Mouse (Mus musculus) gastrocnemius, postnatal 14 days (tissue): ENCODE results near the gene Bicd1. TPM values are rescaled to one million over a fixed set of nuclear protein-coding genes. Genes with fewer than 3 reads are reported as not detected.
"Not testable (repeated sequence)": the region's sequence is repeated elsewhere in the genome, so short reads cannot be mapped to it uniquely, and the experiment has no call there.

Source experiments
- DNase-seq: peaks from one replicate; pipeline ENCODE4 v3.0.0; 2021; ENCODE audit warnings: mixed read lengths
- intact Hi-C: fragments of 180-260 bp; cut with DNase I; formaldehyde crosslinking; loops from one replicate; pipeline ENCODE4 v1.15.1; 2025; ENCODE audit warnings: low total_unique reads
- long read RNA-seq, 2 experiments: library from polyadenylated mRNA; stranded (forward); transcript quantifications; one replicate each; pipeline ENCODE4 v2.0.0; 2021
- total RNA-seq, 2 experiments: library from RNA; stranded (reverse); gene quantifications; 2 replicates each; pipeline ENCODE4 v1.2.3; 2021

Bicd1 gene
- 1 to 10 TPM in 1 of 2 experiments, under 1 TPM in 1; 0.71 to 1.5 TPM for total RNA-seq
- long read RNA-seq, experiment 1, full-length matches to known transcripts: 1 of 1 reads
- long read RNA-seq, experiment 1, partial matches to known transcripts: 0 of 1 reads
- long read RNA-seq, experiment 1, other reads (novel, unspliced or antisense): 0 of 1 reads
- long read RNA-seq, experiment 2: 0 reads

DNA sequence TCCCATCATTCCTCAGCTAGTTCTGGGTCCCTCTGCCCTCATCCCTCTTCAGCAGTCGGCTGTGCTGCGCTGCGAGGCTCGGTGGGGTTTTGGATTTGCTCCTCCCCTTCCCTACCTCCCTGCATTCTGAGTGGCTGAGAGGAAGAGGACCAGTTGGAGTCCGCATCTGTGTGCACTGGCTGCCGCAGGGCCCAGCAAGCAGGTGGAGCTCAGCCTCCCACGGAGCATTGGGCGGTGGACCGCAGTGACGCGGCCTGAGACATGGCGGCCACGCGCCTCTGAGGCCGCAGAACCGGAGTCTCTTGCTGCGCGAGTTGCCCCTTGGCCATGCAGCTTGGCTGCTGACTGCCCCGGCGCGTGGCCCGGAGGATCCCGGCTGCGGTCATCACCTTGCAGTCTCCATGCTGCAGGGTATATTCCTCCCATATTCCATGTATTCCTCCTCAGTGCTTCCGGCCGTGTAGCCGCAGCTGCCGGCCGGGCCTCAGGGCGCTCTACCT is at the start of gene Bicd1:
TSS of gene Bicd1 (plus strand) at position 54 of the 500 bp plus-strand sequence.
- peak; percentile 42 for DNase-seq
- intact Hi-C loops: no loop called here

GRCm38 (mm10) chr6:149362533-149362932 is 46.2 kb upstream of the Bicd1 start:
- DNase-seq, intact Hi-C loops: not testable (repeated sequence)

DNA sequence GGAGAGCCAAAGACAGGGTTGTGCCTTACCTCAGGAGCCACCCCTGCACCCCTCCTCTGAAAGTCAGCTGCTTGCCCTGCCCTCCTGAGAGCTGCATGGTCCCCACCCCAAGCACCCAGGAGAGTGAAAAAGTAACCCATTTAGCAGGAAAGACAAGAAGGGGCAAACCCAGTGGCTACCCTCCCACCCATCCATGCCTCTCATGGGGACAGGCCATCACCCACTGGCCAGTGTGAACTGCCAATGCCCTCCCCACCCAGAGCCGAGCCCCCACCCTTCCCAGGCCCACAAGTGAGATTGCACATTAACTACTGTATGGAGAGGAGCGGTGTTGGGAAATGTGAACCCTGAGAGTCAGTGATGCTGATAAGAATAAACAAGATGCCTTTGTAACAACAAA is 42.7 kb upstream of the Bicd1 start:
- DNase-seq, intact Hi-C loops: not testable (repeated sequence)

- DNase-seq: no peak
- intact Hi-C loops: no loop called here
Measured at GRCm38 (mm10) chr6:149366403-149366802, 42.3 kb upstream of the Bicd1 start.

DNA sequence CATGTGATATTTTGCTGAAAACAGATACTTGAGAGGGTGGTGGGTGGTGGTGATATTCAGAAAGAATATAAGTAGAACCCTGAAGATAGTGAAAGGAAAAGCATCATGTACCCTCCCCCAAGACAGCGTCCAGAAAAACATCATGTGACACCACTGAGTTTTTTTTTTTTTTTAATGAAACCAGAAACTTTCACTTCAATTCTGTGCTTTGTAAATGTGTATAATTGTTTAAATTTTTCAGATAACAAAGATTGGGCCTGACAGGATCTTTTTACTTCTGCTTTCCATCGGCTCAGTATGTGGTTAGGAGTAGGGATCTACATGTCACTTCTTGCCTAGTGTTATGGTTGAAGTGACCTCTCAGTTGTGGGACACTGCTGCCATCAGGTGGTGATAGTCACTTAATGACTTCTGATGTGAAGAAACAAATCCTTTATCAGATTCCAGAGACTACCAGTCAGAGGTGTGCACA is 33.7 kb upstream of the Bicd1 start:
- DNase-seq: peak; percentile 65
- intact Hi-C loops: no loop called here

DNA sequence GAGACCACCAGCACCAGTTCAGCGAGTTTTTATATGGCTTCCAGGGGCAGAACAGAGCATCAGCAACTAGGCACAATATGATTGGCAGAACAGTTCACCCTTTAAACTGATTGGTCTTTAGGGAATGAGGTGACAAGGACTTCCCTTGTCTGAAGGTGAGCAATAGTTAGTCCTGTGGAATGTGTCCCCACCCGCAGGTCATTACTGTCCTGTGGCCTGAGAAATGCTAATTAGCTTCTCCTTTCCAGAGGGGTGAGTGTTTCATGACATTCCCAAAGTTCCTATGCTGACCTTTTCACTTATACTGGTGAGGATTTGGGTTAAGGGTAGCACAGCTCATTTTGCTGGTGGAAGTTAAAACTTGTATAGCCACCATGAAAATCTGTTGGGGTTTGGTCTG is 25.2 kb upstream of the Bicd1 start:
- intact Hi-C loops: no loop called here
- no peak for DNase-seq

GRCm38 (mm10) chr6:149386389-149386788 is 22.3 kb upstream of the Bicd1 start:
- intact Hi-C loops: no loop called here
- no peak for DNase-seq

DNA sequence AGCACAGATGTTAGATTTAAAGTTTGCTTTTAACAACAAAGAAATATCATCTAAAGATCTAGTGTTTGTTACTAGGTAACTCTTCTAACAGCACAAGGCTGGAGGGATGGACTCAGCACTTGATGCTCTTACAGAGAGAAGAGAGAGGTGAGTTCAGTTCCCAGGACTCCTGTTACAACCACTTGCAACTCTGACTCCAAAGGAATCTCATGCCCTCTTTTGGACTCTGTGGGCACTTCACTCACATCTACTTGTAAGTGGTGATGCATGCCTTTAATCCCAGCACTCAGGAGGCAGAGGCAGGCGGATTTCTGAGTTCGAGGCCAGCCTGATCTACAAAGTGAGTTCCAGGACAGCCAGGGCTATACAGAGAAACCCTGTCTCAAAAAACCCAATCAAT is 19.1 kb upstream of the Bicd1 start:
- intact Hi-C loops, DNase-seq: not testable (repeated sequence)

DNA sequence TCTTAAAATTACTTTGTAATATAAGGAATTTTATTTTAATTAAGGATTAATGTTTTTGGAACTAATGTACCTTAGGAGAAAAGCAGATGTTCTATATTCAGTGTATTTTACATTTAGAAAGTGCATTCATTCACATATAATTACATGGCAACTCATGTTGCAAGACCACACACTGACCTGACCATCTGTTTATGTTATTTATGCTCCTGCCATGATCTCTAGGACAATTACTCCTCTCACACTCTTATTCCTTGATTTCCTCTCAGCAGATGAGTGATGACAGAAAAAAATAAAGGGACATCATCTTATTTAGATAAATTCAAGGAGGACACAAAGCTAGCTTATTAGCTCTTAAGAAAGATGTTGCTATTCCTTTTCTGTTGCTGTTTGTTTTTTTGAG is 9.3 kb upstream of the Bicd1 start:
- intact Hi-C loops: no loop called here
- no peak for DNase-seq

DNA sequence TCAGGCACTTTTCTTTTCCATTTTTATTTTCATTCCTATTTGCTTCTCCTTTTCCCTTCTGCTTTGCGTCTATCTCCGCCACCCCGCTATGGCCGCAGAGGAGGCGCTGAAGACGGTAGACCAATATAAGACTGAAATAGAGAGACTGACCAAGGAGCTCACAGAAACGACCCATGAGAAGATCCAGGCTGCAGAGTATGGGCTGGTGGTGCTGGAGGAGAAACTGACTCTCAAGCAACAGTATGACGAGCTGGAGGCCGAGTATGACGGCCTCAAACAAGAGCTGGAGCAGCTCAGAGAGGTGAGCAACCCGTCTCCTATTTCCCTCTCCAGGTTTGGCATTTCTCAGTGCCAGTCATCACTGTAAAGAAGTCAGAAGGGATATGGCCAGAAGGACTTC is 655 bp downstream of the Bicd1 start:
- DNase-seq: no peak
- intact Hi-C loops: no loop called here

DNA sequence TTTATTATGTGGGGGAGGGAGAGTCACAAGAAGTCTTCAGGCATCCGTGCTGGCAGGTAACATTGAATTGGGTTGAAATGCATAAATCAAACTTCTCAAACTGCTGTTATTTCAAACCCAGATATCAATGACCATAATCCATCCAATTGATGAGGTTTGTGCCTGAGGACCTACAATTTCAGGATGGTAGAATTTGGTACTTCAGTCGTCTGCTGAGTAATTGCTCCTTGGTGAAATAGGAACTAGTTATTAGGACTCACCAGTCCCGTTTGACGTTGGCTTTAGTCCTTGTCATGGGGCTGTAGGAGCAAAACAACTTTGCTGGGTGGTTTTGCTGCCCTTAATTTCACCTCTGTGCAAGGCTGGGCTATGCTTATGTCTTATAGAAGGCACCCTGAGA is 1.2 kb downstream of the Bicd1 start:
- intact Hi-C loops: no loop called here
- no peak for DNase-seq

- intact Hi-C loops: no loop called here
- DNase-seq: no peak
Measured at GRCm38 (mm10) chr6:149413256-149413655, 4.6 kb downstream of the Bicd1 start.

- no peak for DNase-seq
- intact Hi-C loops: no loop called here
Measured at GRCm38 (mm10) chr6:149424748-149425147, 16.1 kb downstream of the Bicd1 start.

DNA sequence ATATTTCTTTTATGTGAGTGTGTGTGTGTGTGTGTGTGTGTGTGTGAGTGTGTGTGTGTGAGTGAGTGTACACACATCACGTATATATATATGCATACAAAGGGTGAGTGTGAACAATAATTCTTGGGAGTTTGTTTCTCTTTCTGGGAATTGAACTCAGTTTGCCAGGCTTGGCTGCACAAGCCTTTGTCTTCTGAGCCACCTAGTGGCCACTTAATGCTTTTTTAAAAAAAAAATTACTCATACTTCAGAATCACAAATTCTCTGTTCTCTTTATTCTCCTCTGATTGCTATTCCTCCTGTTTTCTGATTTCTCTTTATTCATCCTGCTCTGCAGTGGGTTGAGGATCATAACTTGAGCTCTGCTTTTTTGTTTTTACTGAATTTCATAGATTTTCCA is 30.5 kb downstream of the Bicd1 start:
- intact Hi-C loops: no loop called here
- DNase-seq: no peak

DNA sequence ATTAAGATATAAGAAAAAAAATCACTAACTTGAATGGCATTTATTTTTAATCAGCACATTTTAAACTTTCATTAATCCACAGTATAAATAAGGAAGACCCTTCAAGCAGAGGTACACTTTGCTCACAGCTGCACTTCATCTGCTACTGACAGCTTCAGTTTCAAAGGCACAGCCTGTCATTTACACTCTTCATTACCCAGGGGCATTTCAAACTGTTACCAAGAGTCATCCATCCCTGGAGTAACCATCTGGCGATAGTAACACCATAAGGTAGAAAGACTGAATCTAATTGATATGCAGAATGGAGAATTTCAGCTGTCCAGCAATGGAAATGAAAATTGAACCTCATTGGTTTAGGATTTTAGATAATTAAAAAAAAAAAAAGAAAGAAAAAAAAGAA is 34.2 kb downstream of the Bicd1 start:
- intact Hi-C loops: no loop called here
- DNase-seq: no peak

DNA sequence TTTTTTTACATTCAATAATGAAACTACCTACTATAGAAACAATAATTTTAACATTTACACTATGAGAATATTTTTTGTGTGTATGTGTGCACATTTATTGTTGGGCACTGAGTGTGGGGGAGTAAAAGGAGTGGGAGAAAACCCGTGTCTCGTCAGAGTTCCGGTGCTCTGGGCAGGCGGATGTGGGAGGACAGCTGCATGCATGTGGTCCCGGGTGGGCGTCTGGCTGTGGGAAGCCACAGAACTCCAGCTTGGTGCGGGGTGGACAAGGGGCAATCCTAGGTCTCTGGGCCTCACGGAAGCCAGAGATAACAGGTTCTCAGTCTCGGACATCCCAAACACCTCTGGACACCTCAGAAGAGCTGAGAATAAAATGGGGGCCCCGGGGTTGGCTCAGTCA is 37.2 kb downstream of the Bicd1 start:
- intact Hi-C loops: no loop called here

DNA sequence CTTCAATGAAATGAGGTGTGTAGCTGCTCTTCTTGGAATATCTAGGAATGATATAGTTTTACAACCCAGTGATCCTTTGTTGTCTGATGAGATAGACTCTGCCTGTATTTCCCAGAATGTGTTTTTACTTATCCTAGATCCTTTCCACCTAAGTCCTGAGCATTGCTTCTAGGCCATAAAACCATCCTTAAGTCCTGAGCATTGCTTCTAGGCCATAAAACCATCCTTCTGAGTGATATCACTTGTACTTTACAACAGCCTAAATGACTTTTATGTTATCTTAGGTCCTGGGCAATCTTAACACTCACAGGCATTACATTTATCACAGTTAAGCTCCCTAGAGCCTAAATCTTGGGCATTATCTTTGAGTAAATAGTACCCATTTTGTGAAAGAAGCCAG is 48.6 kb downstream of the Bicd1 start:
- intact Hi-C loops: no loop called here

More for the DNA sequence above, 37.2 kb downstream of the Bicd1 start:
- DNase-seq: no peak

DNA sequence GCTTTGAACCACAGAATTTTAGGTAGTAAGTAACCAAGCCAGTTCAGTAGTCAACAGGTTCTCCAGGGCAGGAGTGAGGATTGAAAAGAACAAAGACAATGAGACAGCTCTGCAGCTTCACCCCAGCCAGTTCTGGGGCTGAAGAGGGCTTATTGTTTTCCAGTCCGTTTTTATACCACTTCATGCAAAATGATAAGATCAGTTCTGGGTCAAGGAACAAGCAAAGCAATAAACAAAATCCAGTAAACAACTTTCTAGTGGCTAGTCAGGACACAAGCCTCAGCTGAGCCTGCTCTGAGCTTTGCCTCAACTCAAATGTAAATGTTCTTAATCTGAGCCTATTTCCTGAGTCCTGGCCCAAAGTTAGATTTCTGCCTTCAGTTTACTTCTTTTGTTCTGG is 52.3 kb downstream of the Bicd1 start:
- intact Hi-C loops: no loop called here

More for the DNA sequence above, 48.6 kb downstream of the Bicd1 start:
- no peak for DNase-seq

DNA sequence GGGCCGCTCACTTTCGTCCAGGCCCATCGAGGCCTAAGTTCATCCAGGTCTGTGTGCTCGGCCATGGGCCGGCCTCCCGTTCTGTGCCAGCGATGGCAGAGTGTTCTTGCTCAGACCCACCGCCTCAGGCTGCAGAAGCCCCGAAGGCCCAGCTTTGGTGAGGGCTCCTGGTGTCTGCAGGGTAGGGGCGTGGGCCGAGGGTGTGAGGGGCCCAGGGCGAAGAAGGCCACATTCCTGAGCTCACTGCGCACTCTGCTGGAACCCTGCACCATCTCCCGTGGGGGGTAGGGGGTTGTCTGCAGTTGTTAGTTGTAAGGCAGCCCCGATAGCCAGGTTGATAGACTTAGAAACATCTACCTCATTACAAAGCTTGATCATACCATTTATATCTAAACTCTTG is 62.8 kb downstream of the Bicd1 start:
- DNase-seq: no peak
- intact Hi-C loops: no loop called here

More for the DNA sequence above, 52.3 kb downstream of the Bicd1 start:
- no peak for DNase-seq

- DNase-seq, intact Hi-C loops: not testable (repeated sequence)
Measured at GRCm38 (mm10) chr6:149472441-149472840, 63.8 kb downstream of the Bicd1 start.

GRCm38 (mm10) chr6:149481868-149482267 is 73.2 kb downstream of the Bicd1 start:
- DNase-seq, intact Hi-C loops: not testable (repeated sequence)

- intact Hi-C loops: no loop called here
- no peak for DNase-seq
Measured at GRCm38 (mm10) chr6:149494662-149495061, 86.0 kb downstream of the Bicd1 start.
